Mouse (Mus musculus): Measurements from ENCODE around the gene Creg1. TPM values are rescaled to one million over a fixed set of nuclear protein-coding genes. Genes with fewer than 3 reads are reported as not detected.
"Not testable (repeated sequence)": the region's sequence is repeated elsewhere in the genome, so short reads cannot be mapped to it uniquely, and the experiment has no call there.

The Creg1 gene
- total RNA-seq, 2 experiments from 2014 or later, result 165 to 232 TPM

DNA sequence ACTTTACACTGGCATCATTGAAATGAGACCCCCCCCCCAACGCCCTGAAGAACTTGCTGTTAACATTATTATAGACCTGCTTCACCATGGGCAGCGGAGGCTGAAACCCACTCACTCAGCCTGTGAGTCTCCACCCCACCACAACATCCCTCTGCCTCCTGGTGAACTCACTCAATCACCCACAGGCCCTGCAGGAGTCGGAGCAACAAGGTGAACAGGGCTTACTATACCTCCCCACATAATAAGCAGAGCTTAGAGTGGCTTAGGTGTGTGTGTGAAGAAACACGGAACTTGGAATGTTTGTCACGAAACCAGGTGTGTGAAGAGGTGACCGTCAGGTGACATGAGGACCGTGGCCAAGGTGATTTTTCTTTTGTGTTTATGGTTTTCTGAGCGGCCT is 21.6 kb upstream of the Creg1 start:
- no peak for ATAC-seq (replicated peaks; ENCODE audit: low FRiP score, low TSS enrichment, poor library complexity, severe bottlenecking)

DNA sequence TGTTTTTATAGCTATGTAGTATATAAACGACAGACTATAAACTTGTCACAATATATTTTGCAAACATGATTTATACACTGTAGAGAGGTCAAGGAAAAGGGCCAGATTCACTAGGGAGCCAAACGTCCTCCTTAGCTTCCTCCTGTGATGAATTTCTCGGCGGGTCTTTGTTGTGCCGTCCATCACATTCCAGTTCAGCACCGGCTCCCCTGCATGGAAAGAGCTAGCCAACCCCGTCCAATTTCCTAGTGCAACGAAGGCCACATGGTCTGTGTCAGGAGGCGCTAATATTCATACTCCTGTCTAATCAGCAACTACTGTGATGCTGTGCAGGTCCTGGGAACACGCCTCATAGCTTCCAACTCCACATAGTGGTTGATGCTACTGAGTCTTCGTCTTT is 15.5 kb upstream of the Creg1 start:
- ATAC-seq (replicated peaks; ENCODE audit: low FRiP score, low TSS enrichment, poor library complexity, severe bottlenecking), result no peak

DNA sequence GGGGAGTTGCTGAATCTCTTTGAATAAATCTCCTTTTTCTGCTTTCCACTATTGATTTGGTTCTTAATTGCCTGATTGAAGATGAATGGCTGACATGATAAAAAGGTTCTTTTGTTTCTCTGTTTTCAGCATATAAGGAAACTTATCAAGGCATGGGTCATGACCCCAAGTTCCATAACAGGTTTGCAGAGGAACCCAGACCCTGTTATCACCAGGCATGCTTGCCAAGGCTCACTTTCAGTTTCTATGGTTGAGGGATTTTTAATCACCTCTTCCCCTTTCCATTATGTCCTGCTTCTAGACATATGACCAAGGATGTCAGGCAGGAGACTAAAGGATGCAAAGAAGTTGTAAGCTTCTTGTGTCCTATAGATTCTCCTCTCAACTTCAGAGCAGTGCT is 12.4 kb upstream of the Creg1 start:
- ATAC-seq (replicated peaks; ENCODE audit: low FRiP score, low TSS enrichment, poor library complexity, severe bottlenecking), result no peak

DNA sequence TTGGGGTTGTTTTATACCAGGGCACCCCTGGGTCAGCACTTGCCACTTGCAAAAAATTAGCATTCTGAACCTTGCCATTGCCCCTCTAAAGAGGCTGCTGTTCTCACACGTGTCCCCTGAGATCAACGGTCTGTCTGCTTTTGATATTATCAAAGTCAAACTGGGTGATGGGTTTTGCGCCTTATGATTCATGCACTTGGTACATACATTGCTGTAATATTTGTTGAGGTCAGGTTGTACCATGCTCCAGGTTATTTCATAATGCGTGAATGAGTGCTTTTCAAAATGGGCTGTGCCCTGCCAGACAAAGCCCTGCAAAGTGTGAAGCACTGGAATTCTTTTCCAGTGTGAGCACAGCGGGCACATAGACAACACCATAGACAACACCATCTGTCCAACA is 11.7 kb upstream of the Creg1 start:
- ATAC-seq (replicated peaks; ENCODE audit: low FRiP score, low TSS enrichment, poor library complexity, severe bottlenecking), result no peak

DNA sequence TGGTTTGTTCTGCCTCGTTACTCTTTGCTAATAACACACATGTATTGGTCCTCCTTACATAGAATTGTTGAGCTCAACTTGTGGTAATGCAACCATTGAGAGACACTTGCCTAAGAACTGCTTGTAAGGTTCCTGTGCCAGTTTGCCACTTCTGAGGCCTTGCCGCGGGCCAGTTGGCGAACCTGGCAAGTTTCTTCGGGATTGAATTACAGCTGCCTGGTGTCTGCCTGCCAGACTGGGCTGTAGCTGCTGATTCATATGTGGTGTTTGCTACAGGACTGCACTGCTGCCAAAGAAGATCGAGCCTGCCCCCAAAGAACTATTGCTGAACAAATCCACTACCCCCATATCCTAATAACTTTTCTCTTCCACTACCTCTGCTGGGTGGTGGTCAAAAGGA is 9.3 kb upstream of the Creg1 start:
- no peak for ATAC-seq (replicated peaks; ENCODE audit: low FRiP score, low TSS enrichment, poor library complexity, severe bottlenecking)

DNA sequence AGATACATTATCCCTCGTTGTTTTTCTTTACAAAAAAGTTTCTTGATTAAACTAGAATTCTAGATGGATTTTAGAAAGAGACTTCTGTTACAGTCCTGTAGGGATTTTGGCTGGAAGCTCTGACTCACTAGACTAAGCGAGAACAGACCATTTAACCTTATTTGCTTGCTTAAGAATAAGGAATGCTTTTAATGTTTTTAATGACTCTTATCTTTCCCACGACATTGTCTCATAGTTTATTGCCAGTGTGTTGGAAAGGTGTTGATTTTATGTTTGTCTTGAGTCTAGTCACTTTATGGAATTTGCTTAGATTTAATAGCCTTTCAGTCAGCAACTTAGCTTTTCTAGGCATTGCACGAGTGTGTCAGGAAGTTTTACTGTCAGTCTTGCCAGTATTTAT is 8.4 kb upstream of the Creg1 start:
- ATAC-seq (replicated peaks; ENCODE audit: low FRiP score, low TSS enrichment, poor library complexity, severe bottlenecking), result no peak

DNA sequence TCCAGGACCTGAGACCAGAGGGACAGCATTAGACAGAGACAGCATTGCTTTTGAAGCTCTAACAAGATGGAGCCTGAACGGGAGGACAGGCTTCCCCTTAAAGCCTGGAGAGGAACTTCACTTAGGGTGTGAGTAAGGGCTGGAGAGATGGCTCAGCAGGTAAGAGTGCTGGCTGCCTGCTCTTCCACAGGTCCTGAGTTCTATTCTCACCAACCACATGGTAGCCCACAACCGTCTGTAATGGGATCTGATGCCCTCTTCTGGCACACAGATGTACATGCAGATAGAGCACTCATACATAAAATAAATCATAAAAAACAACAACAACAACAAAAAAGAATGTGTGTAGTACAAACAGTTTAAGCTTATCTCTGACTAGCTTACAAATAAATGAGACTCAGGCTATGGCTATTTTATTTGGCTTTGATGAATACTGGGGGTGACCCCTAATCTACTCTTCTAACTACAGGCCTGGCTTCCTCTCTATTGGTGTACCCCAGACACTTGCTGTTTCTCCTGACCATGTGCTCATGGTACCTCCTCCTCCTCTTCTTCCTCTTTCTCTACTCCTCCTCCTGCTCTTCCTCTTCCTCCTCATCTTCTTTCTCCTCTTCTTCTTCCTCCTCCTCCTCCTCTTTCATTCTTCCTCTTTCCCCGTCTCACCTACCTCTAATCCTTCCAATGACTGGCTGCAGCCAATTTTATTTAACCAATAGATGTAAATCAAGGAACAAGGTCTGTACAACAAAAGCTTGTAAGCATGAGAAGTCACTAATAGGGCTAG is 1.8 kb upstream of the Creg1 start:
- ATAC-seq (replicated peaks; ENCODE audit: low FRiP score, low TSS enrichment, poor library complexity, severe bottlenecking), result no peak

DNA sequence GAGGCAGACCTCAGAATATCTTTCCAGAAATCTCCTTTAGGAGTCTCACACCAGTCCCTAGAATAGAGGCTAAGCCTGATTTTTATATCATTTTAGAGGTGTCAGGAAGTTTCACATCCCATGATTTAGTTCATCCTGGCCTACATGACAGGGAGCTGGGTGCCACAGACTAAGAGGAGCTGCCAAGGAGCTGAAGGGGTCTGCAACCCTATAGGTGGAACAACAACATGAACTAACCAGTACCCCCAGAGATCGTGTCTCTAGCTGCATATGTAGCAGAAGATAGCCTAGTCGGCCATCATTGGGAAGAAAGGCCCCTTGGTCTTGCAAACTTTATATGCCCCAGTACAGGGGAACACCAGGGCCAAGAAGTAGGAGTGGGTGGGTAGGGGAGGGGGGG is 1.0 kb upstream of the Creg1 start:
- not testable (repeated sequence) for ATAC-seq (replicated peaks; ENCODE audit: low FRiP score, low TSS enrichment, poor library complexity, severe bottlenecking)

DNA sequence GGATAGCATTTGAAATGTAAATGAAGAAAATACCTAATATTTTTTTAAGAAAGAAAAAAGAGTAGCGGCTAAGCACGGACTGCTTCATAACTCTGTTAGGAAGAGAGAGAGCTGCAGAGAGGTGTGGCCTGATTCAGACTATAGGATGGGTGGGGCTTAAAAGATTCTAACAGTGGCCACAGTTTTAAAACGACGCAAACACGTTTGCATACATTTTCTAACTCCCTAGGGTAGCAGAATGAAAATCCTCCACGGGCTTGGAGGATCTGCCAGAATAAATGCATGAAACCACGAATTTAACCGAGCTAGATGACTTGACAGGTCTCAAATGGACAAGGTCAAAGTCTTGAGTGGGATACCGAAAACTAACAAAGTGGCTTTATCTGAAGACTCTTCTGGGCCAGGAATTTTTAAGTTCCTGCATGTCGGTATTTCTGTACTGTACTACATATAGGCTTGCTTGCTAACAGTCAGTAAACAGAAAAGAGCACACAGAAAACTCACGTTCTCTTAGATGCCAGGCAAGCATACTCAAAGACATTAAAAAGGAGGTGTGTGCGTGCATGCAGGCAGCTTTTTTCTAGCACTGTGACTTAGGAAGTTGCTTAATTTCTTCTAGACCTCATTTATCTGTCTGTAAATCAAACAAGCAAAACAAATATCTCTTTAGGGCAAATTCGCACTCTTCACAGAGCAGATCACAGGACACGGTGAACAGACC is 472 bp upstream of the Creg1 start:
- ATAC-seq (replicated peaks; ENCODE audit: low FRiP score, low TSS enrichment, poor library complexity, severe bottlenecking), result peak; percentile 50

DNA sequence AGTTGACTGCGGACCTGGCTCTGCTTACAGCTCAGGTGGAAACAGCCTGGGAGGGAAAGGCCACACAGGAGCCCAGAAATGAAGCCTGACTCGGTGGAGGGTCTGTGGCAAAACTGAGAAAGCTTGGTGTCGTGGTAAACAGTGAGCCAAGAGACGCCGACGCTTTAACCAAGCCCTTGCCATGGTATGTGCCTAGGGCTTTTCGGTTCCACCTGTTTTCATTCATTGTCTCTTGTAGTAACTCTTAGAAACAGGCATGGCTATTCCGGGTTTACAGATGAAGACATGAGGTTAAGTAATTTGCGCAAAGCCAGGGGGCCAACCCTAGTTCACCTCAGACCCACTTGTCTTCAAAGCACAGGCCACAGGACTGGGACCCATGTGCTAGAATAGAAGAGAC is 1.0 kb downstream of the Creg1 start:
- no peak for ATAC-seq (replicated peaks; ENCODE audit: low FRiP score, low TSS enrichment, poor library complexity, severe bottlenecking)

DNA sequence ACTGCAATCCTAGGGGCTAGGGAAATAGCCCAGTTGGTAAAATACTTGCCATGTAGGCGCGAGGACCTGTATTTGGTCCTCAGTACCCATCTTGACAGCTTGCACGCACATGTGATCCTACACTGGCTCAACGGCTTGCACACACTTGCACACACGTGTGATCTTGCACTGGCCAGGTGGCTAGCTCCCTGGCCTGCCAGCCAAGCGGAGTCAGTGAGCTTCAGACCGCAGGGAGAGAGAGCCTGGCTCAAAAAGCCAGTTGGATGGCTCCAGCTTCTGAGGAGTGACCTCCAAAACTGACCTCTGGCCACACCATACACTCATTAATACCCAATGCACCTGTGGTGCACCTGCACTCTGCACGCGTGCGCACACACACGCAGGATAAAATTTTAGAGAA is 1.5 kb downstream of the Creg1 start:
- no peak for ATAC-seq (replicated peaks; ENCODE audit: low FRiP score, low TSS enrichment, poor library complexity, severe bottlenecking)

DNA sequence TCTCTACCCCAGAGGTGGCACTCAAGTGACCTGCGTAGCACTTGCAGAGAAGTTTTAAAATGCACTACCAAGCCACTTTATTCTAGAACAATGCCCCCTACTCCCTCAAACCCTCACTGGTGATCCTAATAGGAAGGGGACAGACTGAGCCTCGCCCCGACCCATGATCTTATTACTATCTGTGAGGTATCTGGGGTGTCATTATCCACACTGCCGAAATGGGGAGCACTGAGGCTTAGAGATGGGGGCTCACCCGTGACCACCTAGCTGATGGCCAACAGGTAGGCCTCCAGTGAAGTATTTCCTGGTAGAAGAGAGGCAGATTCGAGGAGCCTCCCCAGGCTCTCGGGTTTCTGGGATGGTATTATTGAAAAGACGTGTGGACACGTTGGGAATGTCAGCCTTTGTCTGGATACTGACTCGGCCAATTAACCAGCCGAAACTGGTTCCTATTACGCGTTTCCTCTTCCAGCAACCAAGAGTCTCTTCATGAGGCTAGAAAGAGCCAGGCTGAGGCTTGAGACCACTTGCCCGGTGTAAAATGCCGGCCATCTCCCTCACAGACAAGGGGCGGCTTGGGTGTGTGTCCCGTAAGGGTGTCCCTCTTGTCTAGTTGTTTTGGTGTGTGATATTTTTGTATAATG is 2.2 kb downstream of the Creg1 start:
- ATAC-seq (replicated peaks; ENCODE audit: low FRiP score, low TSS enrichment, poor library complexity, severe bottlenecking), result no peak

DNA sequence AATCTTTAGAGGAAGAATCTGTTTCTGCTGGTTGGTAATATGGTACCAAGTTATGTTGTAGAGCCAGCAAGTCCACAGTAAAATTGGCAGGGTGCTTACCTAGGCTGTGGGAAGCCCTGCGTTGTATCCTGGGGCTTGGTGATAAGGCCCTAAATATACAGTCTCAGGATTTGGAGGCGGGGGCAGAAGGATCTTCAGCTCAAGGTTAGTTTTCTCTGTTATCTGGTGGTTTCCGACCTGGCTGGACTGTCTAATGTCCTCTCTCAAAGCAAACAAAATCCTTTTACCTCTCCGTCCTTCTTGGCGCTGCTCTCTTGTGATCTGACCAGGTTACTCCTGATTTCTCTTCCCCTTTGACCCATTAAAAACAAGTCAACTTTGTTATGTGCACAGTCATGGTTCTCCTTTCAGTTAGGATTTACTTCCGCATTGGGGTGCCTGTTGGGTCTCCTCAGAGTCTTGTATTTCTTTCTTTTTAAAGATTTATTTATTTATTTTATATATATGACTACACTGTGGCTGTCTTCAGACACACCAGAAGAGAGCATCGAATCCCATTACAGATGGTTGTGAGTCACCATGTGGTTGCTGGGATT is 2.8 kb downstream of the Creg1 start:
- peak; percentile 54 for ATAC-seq (replicated peaks; ENCODE audit: low FRiP score, low TSS enrichment, poor library complexity, severe bottlenecking)

DNA sequence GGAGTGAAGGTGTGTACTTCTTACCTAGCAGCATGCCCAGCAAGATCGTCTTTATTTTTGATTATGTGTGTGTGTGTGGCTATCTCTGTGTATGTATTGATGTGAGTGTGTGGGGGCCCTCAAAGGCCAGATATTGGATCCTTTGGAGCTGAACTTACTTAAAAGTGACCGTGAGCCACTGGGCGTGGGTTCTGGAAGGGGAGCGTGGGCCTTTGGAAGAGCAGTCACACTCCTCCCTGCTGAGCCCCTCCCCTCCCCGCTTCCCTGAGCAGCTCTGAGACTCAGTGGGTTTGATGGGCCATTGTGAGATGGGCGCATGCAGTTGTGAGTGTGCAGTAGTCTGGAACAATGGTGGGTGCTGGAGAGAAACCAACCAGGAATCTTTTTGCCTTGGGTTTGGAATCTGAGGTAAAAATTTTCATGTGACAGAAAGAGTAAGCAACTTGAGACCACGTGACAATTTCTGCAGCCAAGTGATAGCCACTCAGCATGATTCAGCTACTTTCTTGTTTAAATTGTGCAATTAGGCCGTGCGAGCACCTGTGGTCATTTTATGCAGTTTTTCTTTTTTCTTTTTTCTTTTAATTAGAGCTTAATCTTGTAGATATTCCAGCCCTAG is 5.5 kb downstream of the Creg1 start:
- 0 out of 2 replicates have a peak, but pooled peaks have one; percentile 13 for ATAC-seq (replicated peaks; ENCODE audit: low FRiP score, low TSS enrichment, poor library complexity, severe bottlenecking)

DNA sequence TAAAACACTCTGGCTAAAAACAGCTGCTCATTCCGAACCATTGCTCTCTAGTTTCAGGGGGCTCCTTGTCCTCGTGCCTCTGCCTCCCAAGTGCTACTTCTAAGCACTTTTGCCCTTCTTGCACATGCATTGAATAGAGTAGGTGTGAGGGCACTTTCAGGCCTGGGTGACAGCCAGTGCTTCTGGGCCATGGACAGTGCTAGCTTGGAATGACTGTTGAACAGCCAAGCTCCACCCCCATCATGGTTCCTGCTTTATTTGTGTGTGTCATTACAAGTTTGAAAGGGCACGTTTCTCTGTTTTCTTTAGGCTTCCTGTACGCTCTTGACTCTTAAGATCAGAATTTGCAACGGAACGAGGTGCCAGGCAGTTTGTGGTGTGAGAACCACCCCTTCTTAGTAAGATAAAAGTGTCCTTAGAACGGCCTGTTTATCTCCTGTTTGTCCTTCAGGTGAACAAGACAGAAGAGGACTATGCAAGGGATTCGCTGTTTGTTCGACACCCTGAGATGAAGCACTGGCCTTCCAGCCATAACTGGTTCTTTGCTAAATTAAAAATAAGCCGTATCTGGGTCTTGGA is 6.7 kb downstream of the Creg1 start:
- ATAC-seq (replicated peaks; ENCODE audit: low FRiP score, low TSS enrichment, poor library complexity, severe bottlenecking), result peak; percentile 23

DNA sequence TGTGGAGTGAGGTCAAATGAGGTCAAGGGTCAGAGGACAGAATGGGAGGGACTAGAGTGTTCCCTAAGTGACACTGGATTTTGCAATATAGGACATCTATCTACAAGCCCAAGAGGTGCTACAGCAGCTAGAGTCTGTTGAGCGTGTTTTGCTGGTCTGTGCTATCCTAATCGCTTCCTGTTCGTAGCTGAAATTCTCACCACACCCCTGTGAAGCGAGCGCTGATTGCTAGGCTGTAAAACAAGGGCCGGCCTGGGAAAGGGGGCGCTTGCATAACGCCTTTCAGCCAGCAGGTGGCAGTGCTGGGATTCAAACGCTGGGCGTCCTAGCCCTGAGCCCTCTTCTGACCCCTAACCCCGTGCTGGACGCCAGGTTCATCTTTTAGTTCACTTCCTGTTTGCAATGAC is 7.9 kb downstream of the Creg1 start:
- ATAC-seq (replicated peaks; ENCODE audit: low FRiP score, low TSS enrichment, poor library complexity, severe bottlenecking), result peak; percentile 78

DNA sequence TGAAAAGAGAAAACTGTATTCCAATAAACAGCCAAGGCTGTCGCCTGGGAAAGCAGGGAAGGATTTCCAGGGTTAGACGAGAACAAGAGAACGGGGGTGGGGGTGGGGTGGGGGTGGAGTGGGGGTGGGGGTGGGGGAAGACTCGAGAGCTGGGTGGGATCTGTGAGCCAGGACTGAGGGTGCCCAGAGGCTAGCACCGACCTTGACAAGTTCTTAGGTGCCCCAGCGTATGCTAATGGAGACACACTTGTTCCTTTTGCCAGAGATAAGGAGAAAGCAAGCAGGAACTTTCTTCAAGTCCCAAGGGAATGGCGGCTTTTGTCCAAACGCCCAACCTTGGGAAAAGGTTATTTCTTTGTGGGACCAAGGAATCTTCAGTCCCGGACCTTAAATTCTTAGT is 8.5 kb downstream of the Creg1 start:
- ATAC-seq (replicated peaks; ENCODE audit: low FRiP score, low TSS enrichment, poor library complexity, severe bottlenecking), result no peak

DNA sequence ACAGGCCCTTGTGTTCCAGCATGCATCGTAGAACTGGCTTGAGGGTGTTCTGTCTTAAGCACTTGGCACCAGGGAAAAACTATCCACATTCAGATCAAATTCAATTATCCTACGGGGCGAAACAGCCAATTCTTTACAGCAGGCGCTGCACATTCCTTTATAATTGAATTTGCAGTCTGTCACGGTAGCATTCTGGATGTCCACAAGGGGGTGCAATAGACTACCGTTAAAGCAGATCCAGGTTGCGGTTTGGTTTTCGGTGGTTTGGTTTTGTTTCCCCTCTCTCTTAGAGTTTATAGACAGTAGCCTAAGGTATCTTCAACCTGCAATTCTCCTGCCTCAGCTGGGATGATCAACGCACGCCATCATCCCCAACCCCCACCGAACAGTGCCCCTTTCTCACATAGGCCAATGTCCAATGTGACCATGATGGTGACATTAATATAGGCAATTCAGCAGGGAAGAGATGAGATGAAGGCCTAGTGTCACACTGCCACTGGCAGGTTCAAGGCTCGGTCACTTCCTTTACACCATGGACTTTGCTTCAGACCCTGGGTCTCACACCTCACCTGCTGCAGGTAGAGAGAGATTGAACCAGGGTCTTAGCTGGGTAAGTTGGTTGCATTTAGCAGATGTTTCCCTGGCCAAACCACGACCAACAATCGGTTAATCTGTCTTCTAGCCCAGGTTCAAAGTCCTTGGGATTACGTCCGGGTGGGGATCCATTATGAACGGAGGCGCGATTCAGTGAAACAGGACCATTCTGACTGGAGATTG is 12.2 kb downstream of the Creg1 start:
- ATAC-seq (replicated peaks; ENCODE audit: low FRiP score, low TSS enrichment, poor library complexity, severe bottlenecking), result peak; percentile 34; the same call in 1 of the 2 replicates

Data from megakaryocyte-erythroid progenitor cell, adult 5-6 weeks (primary cell).